Mouse (Mus musculus) monocyte, adult 2 months (primary cell): Measurements from ENCODE around the gene 3110009E18Rik.

Source experiments
- DNase-seq, 2 experiments: peaks; one replicate each; pipeline ENCODE4 v3.0.0; 2022; ENCODE audit warnings: low spot score in 2 of 2, low read depth in 1 of 2

3110009E18Rik gene

DNA sequence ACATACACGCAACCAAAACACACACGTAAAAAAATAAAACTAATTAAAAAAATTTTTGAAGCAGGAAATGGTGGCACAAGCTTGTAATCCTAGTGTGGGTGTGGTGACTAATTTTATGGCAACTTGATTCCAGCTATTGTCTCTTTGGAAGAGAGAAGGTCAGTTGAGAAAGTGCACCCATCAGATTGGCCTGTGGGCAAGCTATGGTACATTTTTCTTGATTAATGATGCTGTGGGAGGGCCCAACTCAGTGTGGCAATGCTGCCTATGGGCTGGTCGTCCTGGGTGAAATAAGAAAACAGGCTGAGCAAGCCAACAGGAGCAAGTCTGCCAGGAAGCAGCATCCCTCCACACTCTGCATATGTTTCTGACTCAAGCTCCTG lies 19.8 kb upstream of the 3110009E18Rik start:
- DNase-seq, result no peak

- DNase-seq, result no peak
Observed at GRCm38 (mm10) chr1:120105556-120105959, 15.4 kb upstream of the 3110009E18Rik start.

DNA sequence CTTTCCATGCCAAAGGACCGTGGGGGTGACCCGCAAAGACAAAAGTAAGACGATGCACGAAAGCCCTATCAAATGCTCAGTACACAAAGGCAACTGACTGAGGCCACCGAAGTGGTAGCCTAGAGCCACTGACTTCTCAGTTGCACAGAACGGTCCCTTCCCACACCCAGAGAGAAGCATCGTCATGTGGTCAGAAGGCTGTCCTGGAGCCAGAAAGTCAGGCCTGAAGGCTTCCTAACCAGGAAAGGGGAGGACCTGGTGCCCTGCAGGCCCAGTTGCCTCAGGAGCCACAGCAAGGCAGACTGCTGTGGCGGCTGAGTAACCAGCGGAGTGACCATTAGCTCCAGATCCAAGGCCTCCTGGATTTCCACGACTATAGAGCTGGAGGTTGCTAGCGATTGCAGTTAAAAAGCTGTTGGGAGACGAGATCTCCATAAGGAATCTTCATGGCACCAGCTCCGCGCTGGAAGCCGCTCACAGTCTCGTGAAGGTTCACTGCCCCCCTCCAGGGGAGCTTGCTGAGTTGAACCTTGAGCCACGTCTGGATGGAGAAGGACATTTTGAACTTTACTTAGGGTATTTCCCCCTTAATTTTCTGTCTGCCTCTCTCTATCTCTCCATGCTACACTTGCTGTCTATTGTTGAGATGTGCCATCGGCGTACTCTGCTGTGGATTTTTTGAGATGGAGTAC lies 11.1 kb upstream of the 3110009E18Rik start:
- no peak for DNase-seq

DNA sequence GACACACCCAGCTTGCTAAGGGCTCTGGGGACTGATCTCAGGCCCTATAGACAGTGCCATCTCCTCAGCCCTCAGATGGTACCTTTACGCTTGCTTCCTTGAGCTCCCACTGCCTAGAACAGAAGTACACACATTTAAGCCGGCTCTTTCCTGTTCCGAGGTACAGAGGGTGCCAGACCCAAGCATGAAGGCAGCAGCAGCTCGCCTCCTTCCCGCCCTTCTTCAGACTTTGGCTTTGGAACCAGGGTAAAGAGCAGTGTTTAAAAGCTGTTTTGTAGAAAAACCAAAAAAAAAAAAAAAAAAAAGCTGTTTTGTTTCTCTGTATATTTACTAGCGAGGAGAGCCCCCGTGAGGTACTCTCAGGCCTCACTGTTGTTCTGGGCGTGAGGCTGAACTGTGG lies 9.2 kb upstream of the 3110009E18Rik start:
- no peak for DNase-seq

DNA sequence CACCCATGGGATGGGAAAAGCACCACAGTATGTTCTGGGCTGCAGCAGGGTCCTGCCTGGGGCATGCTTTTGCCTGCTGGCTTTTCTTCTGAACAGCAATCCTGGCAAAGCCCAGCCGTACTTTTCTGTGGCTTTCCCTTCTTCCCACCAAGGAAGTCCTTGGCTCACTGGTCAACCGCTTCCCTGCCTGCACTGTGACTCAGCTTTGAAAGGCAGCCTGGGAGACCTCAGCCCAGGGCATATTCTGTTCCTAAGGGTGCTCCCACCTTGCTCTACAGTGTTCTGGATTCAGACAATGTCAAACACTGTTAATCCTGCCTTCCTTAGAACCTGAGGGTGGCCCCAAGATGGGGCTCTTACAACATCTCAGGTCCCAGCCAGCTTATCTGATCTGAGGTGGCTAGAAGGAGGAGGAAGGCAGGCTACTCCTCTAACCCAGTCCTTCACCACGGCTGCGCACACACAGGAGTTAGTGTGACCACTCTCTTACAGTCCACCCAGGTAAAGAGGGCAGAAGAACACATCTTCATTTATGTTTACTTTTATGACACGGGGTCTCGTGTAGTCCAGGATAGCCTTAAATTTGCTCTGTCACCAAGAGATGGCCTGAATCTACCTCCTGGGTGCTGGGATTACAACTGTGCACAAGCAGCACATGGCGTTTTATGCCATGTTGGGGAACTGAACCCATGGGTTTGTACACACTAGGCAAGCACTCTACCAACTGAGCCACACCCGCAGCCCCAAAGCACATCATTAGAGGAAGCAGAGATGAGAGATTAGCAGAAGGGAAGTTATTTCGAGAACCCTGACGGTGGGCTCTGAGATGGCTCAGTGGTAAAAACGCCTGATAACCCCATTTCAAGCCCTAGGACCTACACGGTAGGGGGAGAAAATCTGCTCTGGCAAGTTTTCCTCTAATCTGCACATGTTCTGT lies 8.5 kb upstream of the 3110009E18Rik start:
- DNase-seq, result no peak

DNA sequence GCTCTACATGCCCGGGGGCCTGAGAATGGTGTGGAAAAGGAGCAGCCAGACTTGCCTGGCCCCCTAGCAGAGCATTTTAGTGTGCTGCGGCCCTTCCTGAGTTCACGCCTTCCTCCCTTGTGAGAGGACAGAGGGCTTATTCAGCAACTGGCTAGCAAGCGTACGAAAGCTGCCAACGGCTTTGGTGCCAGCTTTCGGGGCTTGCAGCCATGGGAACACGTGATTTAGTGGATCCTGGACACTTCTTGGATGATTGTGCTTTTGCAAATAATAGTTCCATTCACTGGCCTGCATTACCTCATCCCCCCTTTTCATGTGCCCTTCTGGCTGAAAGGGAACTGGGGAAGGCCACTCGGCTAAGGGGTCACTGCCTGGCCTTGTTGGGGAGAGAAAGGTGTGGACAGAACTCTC lies 5.3 kb upstream of the 3110009E18Rik start:
- no peak for DNase-seq

DNA sequence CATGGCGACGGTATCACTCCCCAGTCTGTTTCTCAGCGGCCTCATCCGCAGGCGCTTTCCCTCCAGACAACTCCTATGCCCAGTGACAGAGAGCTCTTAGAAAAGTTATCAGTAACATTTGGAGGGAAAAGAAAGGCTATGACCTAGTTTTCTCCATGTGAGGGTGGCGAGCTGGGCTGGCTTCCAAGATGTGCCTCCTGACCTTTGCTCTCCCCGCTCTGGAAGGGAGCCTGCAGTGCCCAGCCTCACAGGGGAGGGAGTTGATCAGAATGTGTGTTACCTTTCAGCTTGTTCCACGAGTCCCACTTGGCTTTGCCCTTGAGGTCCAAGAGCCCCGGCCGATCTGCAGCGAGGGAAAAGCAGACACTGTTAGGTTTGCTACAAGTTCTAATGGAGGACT lies 4.9 kb upstream of the 3110009E18Rik start:
- DNase-seq, result no peak

GRCm38 (mm10) chr1:120118854-120119253 lies 2.1 kb upstream of the 3110009E18Rik start:
- DNase-seq, result no peak

DNA sequence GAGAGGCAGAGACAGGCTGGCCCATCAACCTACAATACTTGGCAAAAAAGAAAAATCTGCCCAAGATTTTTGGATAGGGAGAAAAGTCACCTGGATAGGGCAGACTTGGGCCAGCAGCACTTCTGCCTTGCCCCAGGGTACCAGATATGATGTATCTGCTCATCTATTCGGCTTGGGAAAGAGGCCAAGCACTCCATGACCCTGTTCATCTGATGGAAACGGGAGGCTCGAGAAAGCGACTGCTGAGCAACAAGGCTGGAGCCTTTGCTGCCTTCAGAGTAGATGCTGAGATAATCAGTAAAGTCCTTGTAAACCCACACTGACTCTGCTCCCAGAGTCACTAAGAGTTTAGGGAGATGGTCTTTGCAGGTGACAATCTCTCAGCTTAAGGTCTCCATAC lies 1.6 kb upstream of the 3110009E18Rik start:
- no peak for DNase-seq

- no peak for DNase-seq
Observed at GRCm38 (mm10) chr1:120120141-120120968, 632 bp upstream of the 3110009E18Rik start.

- DNase-seq, result no peak
Observed at GRCm38 (mm10) chr1:120121930-120122530, 1.0 kb downstream of the 3110009E18Rik start.

GRCm38 (mm10) chr1:120122634-120123383 lies 1.8 kb downstream of the 3110009E18Rik start:
- no peak for DNase-seq

DNA sequence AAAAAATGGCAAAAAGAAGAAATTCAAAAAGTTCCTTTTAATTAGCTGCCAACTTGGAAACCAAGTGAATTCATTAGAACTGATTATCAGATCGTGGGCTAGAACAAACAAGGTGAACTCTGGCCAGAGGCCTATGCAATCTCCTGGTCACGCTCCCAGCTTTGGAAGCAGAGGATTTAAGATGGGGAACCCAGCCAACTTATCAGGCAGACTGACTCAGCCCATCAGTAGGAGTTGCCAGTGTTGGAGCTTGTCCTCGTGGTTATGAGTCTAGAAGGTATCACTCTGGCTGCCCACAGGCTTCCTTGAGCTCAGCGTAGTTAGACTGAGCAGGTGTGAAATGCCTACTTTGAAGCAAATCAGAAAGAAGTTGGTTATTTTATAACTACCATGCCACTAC lies 3.9 kb downstream of the 3110009E18Rik start:
- DNase-seq, result no peak

DNA sequence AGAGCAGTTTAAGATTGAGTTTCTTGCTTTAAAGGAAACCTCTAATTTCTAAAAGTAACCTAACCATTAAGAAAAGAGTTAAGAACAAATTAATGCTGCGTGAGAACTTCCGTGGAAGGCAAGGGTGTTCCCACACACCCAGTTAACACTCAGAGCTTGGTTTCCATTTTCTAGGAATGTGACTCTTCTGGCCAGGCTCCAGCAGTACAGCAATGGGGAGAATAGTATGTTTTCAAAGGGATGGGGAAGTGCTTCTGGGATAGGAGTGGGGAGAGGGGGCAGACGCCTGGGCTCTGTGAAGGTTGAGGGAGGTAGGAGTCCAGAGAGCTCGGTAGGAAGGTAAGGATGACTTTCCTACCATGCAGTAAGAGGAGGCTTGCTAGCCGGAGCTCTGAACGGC lies 4.5 kb downstream of the 3110009E18Rik start:
- no peak for DNase-seq

GRCm38 (mm10) chr1:120126318-120126717 lies 5.3 kb downstream of the 3110009E18Rik start:
- no peak for DNase-seq

- DNase-seq, result no peak
Observed at GRCm38 (mm10) chr1:120132376-120132775, 11.4 kb downstream of the 3110009E18Rik start.

DNA sequence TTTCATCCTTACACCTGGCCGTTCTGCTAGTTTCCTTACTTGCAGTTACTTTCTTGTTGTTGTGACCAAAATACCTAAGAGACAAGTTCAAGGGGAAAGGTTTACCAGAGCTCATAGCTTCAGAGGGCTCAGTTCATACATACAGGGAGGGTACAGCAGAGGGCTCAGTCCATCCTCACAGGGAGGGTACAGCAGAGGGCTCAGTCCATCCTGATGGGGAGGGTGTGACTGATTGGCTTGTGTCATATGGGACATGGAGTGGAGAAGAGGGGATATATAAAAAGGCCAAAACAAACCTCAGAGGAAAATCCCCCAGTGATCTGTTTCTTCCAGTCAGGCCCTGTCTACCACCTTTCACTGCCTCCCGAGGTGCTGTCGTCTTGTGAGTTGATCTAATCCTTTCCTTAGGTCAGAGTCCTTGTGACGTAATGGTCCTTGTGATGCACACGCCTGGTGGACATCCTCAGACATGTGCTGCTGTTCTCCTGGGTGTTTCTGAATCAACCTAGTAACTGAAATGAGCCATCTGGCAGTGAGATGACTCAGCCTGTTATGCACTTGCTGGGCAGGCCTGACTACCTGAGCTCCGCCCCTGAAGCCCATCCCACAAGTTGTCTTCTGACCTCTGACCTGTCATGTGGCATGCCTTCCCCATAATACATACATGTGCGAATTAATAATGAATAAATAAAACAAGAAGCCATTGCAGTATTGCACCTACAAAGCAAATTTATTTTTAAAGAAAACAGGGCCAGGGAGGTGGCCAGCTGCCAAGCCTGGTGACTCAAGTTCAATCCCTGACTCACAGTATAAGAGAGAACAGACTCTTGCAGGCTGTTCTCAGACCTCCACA lies 15.2 kb downstream of the 3110009E18Rik start:
- no peak for DNase-seq

GRCm38 (mm10) chr1:120138923-120139540 lies 18.0 kb downstream of the 3110009E18Rik start:
- no peak for DNase-seq

DNA sequence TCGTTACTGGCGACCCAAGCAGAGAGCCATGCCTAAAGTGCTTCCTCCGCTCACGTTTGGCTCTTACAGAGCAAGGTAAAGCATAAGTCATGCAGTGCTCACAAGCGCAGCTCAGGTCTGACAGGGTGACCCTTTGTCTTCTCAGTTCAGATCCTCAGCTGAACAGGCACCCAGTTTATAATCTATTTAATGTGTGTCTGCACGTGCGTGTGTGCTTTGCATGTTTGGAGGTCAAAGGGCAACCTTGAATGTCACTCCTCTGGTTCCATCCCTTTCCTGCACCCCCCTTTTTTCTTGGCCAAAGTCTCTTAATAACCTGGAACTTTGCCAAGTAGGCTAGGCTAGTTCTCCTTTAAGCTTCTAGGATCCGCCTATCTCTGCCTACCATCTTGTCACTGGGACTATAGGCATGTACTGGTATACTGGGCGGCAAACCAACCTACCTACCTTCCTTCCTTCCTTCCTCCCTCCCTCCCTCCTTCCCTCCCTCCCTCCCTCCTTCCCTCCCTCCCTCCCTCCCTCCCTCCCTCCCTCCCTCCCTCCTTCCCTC lies 19.2 kb downstream of the 3110009E18Rik start:
- no peak for DNase-seq
